Mouse (Mus musculus) heart, embryonic 11.5 days (tissue): ENCODE results near the gene Gm11555. TPM values are rescaled to one million over a fixed set of nuclear protein-coding genes. Genes with fewer than 3 reads are reported as not detected.
"Not testable (repeated sequence)": the region's sequence is repeated elsewhere in the genome, so short reads cannot be mapped to it uniquely, and the experiment has no call there.

Experiments
- ATAC-seq: fragments of 200-750 bp; cut with Nextera tagmentation; replicated peaks from 2 replicates; pipeline ENCODE4 v1.8.0; 2017; ENCODE audit warnings: moderate library complexity; ENCODE audit not compliant: insufficient number of reproducible peaks, low FRiP score, low TSS enrichment
- H3K27ac ChIP-seq: fragments of 300-500 bp; sonication (generic); 2 replicates; pipeline ENCODE4 v1.5.1; 2014; ENCODE audit warnings: mild to moderate bottlenecking, low read depth, low read length
- H3K27me3 ChIP-seq: fragments of 300-500 bp; sonication (generic); 2 replicates; pipeline ENCODE4 v1.6.1; 2014; ENCODE audit warnings: mild to moderate bottlenecking, low read length, mixed read lengths; ENCODE audit not compliant: control insufficient read depth, insufficient read depth
- H3K36me3 ChIP-seq: fragments of 300-500 bp; sonication (generic); 2 replicates; pipeline ENCODE4 v1.6.1; 2014; ENCODE audit warnings: mild to moderate bottlenecking, low read length, moderate library complexity, mixed read lengths; ENCODE audit not compliant: control insufficient read depth, insufficient read depth
- H3K4me1 ChIP-seq: fragments of 300-500 bp; sonication (generic); 2 replicates; pipeline ENCODE4 v1.6.1; 2014; ENCODE audit warnings: low read length; ENCODE audit not compliant: control insufficient read depth, insufficient read depth
- H3K4me2 ChIP-seq: fragments of 300-500 bp; sonication (generic); 2 replicates; pipeline ENCODE4 v1.6.1; 2014; ENCODE audit warnings: mild to moderate bottlenecking, moderate library complexity
- H3K4me3 ChIP-seq: fragments of 300-500 bp; sonication (generic); 2 replicates; pipeline ENCODE4 v1.5.1; 2014; ENCODE audit warnings: low read depth, low read length
- H3K9ac ChIP-seq: fragments of 300-500 bp; sonication (generic); 2 replicates; pipeline ENCODE4 v1.6.1; 2014; ENCODE audit warnings: mild to moderate bottlenecking, low read depth, low read length, moderate library complexity
- H3K9me3 ChIP-seq: fragments of 300-500 bp; sonication (generic); replicated peaks from 2 replicates; pipeline ENCODE4 v1.6.1; 2016; ENCODE audit warnings: low read length; ENCODE audit not compliant: control insufficient read depth
- WGBS: fragments of 180-500 bp; shearing (Covaris S2); extraction: QIAGEN DNeasy Blood & Tissue Kit; methylation state at CpG from one replicate; pipeline ENCODE4 v1.1.7; 2014; ENCODE audit not compliant: insufficient replicate concordance; 5-methylcytosine and 5-hydroxymethylcytosine counted together
- polyA plus RNA-seq: library from polyadenylated mRNA; unstranded; fragments of >200 nt; fragmentation: Nextera tagmentation; extraction: Ambion mirVana; gene quantifications from 2 replicates; pipeline ENCODE4 v1.2.1, GENCODE M21; 2014

The Gm11555 gene
- polyA plus RNA-seq, 1 experiment from 2014 or later, result not detected

DNA sequence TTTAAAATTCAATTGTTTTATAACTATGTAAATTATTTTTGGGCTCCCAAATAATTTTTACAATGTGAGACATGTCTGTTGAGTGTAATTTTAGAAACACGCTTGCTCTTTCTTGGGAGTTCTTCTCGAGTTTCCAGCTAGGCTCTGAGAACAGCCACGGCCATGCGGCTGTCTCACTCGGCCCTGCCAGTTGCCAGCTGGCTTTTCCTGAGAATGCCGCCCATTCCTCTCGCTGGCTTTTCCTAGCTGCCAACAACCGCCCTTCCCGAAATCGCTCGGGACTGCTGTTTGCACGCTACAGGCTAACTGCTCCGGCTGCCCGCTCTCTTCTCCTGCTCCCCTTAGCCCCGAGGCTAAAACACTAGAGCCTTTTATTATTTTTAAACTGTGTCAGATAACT is 3.6 kb downstream of the Gm11555 start:
- Histone ChIP-seq H3K4me3 (no peak overlapping the region), H3K4me1 (no peaks in the 10 kb centered on the region), H3K27ac (no peak overlapping the region), H3K9ac (no peak overlapping the region), H3K36me3 (no peaks in the 10 kb centered on the region), H3K27me3 (no peaks in the 10 kb centered on the region), H3K9me3 (no peaks in the 10 kb centered on the region), H3K4me2 (no peak overlapping the region)
- WGBS, result 81% methylated on average over 15 of the region's 15 CpGs
- ATAC-seq, result no peak

DNA sequence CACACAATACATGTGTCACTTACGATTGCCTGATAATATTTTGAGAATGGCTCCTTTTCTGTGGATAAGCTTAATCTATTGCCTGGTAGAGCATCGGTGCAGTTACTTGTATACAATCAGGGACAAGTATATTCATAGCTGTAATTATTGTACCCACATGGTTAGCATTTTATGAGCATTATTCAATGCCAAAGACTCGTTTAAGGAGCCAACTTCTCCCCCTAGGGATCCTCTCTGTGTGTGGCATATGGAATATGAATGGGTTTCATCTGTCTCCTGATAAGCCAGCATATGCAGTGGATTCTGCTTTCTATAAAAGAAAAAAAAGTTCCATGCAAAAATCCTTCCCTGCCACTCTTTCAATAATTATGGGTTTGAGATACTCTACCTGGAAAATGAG is 5.7 kb downstream of the Gm11555 start:
- no peak overlapping the region for H3K9ac ChIP-seq
- no peaks in the 10 kb centered on the region for H3K36me3 ChIP-seq
- H3K27ac ChIP-seq, result no peak overlapping the region
- H3K4me3 ChIP-seq, result no peak overlapping the region
- WGBS, result 75% methylated on average over 3 of the region's 3 CpGs
- no peaks in the 10 kb centered on the region for H3K27me3 ChIP-seq
- no peaks in the 10 kb centered on the region for H3K9me3 ChIP-seq
- no peak overlapping the region for H3K4me2 ChIP-seq
- H3K4me1 ChIP-seq, result no peaks in the 10 kb centered on the region
- ATAC-seq, result no peak

DNA sequence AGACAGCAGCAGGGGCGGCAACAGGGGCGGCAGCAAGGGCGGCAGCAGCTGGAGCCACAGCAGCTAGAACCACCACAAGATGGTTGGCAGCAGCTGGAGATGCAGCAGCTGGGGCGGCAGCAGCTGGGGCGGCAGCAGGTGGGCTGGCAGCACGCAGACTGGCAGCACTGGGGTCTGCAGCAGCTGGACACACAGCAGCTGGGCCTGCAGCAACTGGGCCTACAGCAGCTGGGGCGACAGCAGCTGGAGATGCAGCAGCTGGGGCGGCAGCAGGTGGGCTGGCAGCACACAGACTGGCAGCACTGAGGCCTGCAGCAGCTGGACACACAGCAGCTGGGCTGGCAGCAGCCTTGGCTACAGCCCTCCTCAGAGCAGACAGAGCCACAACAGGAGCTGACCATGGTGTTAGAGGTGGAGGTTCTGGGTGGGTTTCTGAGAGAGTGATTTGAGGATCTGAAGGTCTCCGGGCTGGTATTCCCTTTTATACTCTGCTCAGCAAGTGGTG is 6.3 kb downstream of the Gm11555 start, which contains the start of gene Krtap4-7:
TSS of gene Krtap4-7 (minus strand) at position 455 of the 505 bp plus-strand sequence.
- ATAC-seq, H3K27me3 ChIP-seq, H3K9ac ChIP-seq, H3K27ac ChIP-seq, H3K4me1 ChIP-seq, H3K9me3 ChIP-seq, H3K36me3 ChIP-seq, H3K4me2 ChIP-seq, H3K4me3 ChIP-seq: not testable (repeated sequence)
- WGBS, result 70% methylated on average over 9 of the region's 9 CpGs

DNA sequence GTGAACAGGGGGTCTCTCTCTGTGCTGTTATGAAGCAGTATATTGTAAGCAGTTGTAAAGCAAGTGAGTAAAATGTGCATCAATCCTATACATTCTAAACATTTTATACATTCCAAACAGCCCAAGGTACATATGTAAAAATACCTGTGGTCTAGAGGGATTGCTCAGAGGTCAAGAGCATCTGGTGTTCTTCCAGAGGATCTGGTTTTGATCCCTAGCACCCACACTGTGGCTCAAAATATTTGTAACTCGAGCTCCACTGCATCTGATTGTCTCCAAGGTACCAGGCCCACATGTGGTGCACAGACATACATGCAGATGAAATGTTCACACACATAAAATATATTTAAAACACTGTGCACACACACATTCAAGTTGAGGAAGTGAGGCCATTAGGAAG is 9.1 kb downstream of the Gm11555 start:
- H3K27ac ChIP-seq, result no peak overlapping the region
- no peaks in the 10 kb centered on the region for H3K4me1 ChIP-seq
- no peaks in the 10 kb centered on the region for H3K36me3 ChIP-seq
- no peaks in the 10 kb centered on the region for H3K27me3 ChIP-seq
- no peak overlapping the region for H3K4me3 ChIP-seq
- no peak overlapping the region for H3K9ac ChIP-seq
- 20% methylated on average over 1 of the region's 1 CpGs for WGBS
- H3K4me2 ChIP-seq, result no peak overlapping the region
- no peaks in the 10 kb centered on the region for H3K9me3 ChIP-seq
- no peak for ATAC-seq

DNA sequence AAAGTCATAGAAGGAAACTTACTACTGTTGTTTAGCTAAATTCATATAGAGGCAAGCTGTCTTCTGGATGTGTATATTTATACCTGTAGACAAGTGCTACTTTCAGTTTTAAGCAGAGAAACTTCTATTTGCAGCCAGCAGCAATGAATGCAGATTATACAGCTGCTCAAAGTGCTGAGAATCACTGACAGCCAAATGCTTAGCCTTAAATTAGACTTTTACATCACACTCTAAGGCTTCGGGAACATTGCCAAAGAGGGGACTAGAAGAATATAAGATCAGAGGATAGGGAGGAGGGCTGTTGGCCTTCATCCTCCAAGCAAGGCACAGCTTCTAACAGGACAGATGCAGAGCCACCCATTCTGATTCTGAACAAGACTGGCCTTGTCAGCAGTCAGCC is 12.9 kb downstream of the Gm11555 start:
- Histone ChIP-seq H3K4me2 (no peak overlapping the region), H3K27me3 (no peaks in the 10 kb centered on the region), H3K4me3 (no peak overlapping the region), H3K9ac (no peak overlapping the region), H3K36me3 (no peaks in the 10 kb centered on the region), H3K9me3 (no peaks in the 10 kb centered on the region), H3K4me1 (no peaks in the 10 kb centered on the region), H3K27ac (no peak overlapping the region)
- no peak for ATAC-seq
- WGBS, result 71% methylated on average over 1 of the region's 1 CpGs

DNA sequence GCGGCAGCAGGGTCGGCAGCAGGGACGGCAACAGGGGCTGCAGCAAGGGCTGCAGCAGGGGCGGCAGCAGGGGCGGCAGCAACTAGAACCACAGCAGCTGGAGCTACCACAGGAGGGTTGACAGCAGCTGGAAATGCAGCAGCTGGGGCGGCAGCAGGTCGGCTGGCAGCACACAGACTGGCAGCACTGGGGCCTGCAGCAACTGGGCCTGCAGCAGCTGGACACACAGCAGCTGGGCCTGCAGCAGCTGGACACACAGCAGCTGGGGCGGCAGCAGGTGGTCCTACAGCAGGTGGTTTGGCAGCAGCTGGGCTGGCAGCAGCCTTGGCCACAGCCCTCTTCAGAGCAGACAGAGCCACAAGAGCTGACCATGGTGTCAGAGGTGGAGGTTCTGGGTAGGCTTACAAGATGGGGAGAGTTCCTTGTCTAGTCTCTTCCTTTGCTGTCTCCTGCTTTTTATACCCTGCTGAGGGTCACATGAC is 15.3 kb downstream of the Gm11555 start, which contains the start of gene Krtap4-2:
TSS of gene Krtap4-2 (minus strand) at position 432 of the 482 bp plus-strand sequence.
- Histone ChIP-seq H3K27me3 (no peaks in the 10 kb centered on the region), H3K27ac (no peak within 1 kb of the TSS), H3K4me3 (no peak within 1 kb of the TSS), H3K4me2 (no peak within 1 kb of the TSS), H3K4me1 (no peaks in the 10 kb centered on the region), H3K9ac (no peak within 1 kb of the TSS), H3K36me3 (no peaks in the 10 kb centered on the region), H3K9me3 (no peaks in the 10 kb centered on the region)
- ATAC-seq, result no peak
- WGBS, result 33% methylated on average over 8 of the region's 8 CpGs

DNA sequence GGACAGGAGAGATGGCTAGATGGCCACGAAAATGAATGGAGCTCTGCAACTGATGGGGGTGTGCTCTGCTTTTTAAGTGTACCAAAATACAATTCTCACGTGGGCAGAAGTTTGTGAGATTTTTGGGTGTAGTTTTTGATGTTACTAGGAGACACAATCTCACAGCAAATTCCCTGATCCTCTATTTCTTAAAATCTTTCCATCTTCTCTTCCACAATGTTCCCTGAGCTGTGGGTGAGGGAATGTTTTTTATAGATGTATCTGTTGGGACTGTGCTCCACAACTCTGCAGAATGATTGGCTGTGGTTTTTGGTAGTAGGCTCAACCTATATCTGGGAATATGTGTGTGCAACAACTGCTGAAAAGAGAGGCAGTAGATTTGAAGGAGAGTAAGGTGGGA is 16.7 kb downstream of the Gm11555 start:
- Histone ChIP-seq H3K27ac (no peak overlapping the region), H3K36me3 (no peaks in the 10 kb centered on the region), H3K4me2 (no peak overlapping the region), H3K4me1 (no peaks in the 10 kb centered on the region), H3K9ac (no peak overlapping the region), H3K27me3 (no peaks in the 10 kb centered on the region), H3K4me3 (no peak overlapping the region), H3K9me3 (no peaks in the 10 kb centered on the region)
- no peak for ATAC-seq
- WGBS, result 54% methylated on average over 2 of the region's 2 CpGs

DNA sequence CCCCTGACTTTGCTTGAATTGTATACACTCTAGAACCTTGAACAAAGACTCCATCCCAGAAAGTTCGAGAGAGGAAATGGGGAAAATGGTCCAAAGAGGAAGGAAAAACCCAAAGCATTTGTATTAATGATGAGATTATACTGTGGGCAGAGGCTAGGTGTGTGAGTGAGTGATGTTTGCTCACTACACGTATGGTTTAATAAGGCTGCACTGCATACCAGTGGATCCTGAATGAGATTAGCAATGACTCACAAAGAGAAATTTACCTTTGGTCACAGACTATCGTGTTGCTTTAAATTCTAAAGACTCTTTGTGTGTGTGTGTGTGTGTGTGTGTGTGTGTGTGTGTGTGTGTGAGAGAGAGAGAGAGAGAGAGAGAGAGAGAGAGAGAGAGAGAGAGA is 19.1 kb downstream of the Gm11555 start:
- no peak overlapping the region for H3K27ac ChIP-seq
- H3K9ac ChIP-seq, result no peak overlapping the region
- H3K4me3 ChIP-seq, result no peak overlapping the region
- H3K36me3 ChIP-seq, result no peaks in the 10 kb centered on the region
- no peaks in the 10 kb centered on the region for H3K27me3 ChIP-seq
- 69% methylated on average over 3 of the region's 3 CpGs for WGBS
- ATAC-seq, result no peak
- no peak overlapping the region for H3K4me2 ChIP-seq
- no peaks in the 10 kb centered on the region for H3K9me3 ChIP-seq
- no peaks in the 10 kb centered on the region for H3K4me1 ChIP-seq

DNA sequence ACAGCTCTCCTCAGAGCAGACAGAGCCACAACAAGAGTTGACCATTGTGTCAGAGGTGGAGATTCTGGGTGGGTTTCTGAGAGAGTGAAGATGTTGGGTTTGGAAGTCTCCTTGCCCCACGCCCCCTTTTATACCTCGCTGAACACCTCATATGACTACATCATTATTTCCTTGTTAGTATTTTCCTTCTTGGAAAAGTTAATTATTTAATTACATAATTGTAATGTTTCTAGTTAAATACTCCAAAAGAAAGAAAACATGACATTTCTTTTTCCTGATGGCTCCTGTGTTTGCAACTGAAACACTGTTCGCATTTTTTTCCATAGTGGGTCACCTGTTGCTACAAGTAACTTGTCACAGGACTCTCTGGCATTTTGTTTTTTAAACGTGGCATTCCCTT is 21.9 kb downstream of the Gm11555 start, which contains the start of gene Krtap4-1:
TSS of gene Krtap4-1 (minus strand) at position 101 of the 400 bp plus-strand sequence.
- no peak within 1 kb of the TSS for H3K4me2 ChIP-seq
- 72% methylated on average over 4 of the region's 4 CpGs for WGBS
- no peak within 1 kb of the TSS for H3K4me3 ChIP-seq
- no peaks in the 10 kb centered on the region for H3K9me3 ChIP-seq
- no peak for ATAC-seq
- no peaks in the 10 kb centered on the region for H3K27me3 ChIP-seq
- no peak within 1 kb of the TSS for H3K27ac ChIP-seq
- H3K4me1 ChIP-seq, result no peaks in the 10 kb centered on the region
- H3K36me3 ChIP-seq, result no peaks in the 10 kb centered on the region
- H3K9ac ChIP-seq, result no peak within 1 kb of the TSS
